Mouse (Mus musculus) layer of hippocampus, adult 8-10 months (tissue): ENCODE measurements around the gene Ggct. TPM values are rescaled to one million over a fixed set of nuclear protein-coding genes. Genes with fewer than 3 reads are reported as not detected.
"Not testable (repeated sequence)": the region's sequence is repeated elsewhere in the genome, so short reads cannot be mapped to it uniquely, and the experiment has no call there.

ENCODE experiments used
- DNase-seq, 2 experiments: peaks; one replicate each; pipeline ENCODE4 v3.0.0; 2022; ENCODE audit warnings: low spot score in 2 of 2
- total RNA-seq, 4 experiments: library from RNA; stranded (reverse); gene quantifications; 2 replicates each; pipeline ENCODE4 v1.2.4; 2022

The Ggct gene
- total RNA-seq, 4 experiments from 2014 or later: 30.2 to 38.7 (median 34.5) TPM

DNA sequence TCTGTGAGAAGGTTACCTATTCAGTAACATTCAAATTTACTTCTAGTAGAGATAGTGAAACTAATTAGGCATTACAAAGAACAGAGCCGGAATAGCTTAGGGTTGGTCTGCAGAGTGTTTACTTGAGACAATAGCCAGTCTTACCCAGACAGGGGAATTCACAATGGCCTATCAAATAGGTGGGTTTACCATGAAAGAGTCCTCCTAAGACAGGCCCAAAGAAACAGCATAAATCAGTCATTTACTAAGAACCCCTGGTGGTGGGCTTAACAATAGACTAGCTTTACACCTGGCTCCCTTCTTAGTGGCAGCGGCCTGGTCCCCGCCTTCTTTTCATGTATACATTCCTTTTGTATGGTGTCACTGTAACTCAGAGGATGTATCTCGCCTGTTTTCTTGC lies 39.4 kb downstream of the Ggct start:
- DNase-seq: not testable (repeated sequence)

DNA sequence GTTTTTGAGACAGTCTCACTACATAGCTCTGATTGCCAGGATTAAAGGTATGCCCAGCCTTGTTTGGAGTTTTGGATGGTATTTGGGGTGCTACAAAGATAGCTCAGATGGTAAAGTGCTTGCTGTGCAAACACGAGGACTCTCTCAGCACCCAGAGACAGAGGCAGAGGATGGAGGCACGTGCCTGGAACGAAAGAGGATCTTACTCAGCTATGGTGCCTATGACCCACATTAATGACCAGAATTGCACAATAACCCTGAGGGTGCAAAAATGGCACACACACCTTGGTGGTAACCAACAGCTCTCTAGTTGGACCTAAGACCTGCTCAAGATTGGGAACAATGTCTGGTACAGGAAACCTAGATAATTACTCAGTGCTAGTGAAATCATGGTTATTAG lies 40.2 kb downstream of the Ggct start:
- no peak for DNase-seq

DNA sequence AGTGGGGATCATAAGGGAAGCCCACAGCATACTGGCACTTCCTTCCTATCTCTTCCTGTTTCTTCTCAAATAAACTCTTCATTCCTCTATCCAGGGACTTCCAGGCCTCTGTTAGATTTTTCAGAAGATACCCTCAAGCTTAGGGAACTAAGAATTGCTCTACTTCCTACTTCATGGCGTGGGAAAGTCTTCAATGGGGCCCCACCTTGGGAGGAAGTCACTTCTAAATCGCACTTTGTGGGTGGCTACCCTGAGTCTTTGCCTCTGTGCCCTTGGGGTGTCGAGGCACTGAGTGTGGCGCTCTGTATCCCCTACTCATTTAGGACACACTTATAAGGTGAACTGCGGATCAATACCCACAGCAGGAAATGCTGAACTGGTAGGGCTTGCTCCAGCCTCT lies 44.1 kb downstream of the Ggct start:
- no peak for DNase-seq

DNA sequence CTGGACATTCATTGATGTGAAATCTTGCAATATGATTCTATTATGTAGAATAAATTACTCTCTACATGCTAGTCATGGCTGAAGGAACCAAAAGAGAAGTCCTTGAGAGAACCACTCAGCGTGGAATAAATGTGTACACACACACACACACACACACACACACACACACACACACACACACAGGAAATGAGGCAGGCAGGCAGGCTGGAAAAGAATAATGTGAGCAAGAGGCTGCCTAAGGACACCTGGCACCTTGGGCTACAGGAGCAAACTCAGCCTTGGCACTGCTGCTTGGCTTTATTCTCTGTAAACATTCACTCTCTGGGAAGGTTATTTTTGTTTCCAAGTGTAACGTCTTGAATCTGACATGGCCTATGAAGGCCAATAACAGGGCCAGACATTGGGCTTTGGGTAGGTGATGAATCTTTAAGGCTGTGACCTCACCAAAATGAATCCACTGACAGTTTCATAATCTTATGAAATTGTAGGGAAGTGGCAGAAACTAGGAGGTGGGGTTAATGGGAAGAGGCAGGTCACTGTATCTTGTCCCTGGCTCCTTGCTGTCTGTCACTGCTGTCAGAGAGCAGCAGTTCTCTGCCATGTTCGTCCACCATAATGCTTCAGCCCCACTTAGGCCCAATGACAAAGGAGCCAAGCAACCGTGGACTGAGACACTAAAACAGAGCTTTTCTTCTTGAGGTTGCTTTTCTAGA lies 46.4 kb downstream of the Ggct start:
- DNase-seq: no peak

DNA sequence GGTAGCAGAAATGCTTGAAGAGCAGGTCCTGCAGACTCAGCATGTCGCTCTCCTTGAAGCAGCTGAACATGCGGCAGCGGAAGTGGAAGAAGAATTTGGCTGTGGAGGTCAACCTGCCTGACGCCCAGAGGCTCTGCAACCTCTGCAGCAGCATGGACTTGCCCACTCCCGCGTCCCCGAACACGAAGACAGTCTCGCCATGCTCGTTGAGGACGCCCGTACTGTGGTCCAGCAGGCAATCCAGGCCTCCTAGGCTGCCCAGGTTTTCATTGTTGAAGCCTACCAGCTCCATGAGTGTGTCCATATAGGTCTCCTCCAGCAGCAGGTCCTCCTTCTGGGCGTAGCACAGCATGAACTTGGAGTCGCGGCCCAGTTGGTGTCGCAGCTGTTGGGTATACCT lies 48.2 kb downstream of the Ggct start:
- DNase-seq: no peak

DNA sequence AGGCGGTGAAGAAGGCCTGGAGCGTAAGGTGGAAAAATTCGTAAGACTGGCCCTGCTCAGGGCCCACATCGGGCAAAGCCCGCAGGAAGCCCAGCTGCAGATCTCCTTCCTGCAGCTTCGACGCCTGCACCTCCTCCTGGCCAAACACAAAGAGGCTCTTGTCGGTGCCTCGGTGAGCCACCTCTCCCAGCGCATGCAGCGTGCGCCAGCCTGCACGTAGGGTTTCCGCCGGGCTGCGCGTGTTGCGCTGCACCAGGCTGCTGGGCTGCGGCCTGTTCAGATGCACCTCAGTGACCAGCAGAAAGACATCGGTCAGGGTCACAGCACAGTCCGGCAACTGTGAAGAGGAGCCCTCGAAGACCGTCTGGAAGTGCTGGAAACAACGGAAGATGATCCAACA lies 49.0 kb downstream of the Ggct start:
- no peak for DNase-seq

DNA sequence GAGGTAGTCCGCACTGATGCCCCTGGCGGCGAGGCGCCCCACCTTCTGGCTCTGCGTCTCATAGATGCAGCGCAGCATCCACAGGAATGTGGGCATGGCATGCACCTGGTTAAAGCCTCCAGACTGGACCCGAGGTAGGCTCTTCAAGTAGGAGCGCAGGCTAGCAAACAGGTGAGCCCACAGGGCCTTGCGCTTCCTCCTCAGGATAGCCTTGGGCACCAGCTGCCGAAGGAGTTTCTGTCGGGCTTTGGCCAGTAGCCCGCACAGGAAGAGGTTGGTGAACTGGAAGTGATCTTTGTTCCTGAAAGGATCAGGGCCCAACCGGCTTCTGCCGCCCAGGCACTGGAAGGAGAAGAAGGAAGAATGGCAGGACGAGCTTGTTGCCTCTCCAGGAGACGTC lies 49.5 kb downstream of the Ggct start:
- DNase-seq: no peak

DNA sequence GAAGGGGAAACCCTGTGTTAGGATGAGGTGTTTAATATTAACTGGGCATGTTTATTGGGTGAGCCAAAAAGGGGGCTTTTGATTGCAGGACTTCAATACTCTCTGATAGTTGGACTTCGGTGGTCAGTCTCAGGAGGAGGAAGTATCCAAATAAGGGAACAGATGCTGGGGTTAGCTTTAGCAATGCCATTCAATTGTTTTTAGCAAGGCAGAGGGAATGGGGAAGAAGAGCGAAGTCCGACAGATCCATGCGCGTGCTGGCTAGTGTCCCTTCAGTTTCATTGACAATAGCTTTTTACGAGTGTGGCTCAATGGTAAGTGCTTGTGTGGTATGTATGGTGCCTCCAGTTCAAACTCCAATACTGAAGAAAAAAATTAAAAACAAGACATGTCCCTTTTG lies 51.6 kb downstream of the Ggct start:
- DNase-seq: no peak

DNA sequence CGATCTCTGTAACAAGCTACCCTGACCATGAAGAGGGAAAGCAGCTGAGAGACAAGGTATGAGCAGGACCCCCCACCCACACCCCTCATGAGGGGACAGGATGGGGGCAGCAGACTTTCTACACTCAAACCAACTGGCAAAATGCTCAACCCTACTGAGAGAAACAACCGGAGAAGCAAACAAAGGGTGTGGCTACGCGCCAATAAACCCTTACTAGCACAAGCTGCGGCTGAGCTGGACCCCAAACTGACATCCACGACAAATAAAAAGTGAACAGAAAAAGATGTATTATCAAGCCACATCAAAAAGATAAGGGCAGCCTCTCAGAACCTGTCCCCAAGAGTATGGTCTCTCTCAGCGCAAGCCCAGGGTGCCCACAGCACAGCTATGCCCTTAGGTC lies 52.6 kb downstream of the Ggct start:
- no peak for DNase-seq

DNA sequence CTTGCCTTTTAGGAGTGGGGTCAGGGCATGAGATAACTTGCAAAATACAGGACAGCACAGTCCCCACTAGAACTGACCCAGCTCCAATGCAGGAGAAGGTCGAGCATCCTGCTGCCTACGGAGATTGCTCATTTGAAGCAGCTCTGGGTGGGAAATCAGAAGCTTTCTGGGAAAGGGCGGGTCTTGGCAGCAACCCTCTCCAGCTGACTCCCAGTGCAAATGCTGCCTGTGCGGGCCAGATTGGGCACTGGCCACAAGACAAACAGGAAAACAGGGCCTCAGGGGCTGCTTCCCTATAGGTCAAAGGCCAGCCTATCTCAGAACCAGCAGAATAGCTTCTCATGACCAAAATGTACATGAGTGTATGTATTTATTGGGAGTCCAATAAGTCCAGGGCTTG lies 53.1 kb downstream of the Ggct start:
- DNase-seq: no peak

DNA sequence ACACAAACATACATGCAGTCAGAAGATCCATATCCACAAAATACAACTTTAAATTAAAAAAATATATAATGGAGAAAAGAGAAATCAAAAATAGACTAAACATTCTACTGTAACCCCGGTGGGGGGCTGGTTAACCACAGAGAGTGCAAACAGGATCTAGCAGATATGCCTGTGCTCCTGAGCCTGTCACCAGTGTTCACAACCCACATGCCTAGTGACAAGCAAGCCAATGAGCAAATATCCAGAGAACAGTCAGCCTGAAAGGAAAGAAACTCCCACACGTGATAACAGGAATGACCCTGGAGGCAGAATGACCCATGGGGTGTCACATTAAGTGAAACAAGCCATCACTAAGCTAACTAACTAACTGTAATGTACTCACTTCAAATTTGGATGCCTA lies 56.3 kb downstream of the Ggct start:
- no peak for DNase-seq

DNA sequence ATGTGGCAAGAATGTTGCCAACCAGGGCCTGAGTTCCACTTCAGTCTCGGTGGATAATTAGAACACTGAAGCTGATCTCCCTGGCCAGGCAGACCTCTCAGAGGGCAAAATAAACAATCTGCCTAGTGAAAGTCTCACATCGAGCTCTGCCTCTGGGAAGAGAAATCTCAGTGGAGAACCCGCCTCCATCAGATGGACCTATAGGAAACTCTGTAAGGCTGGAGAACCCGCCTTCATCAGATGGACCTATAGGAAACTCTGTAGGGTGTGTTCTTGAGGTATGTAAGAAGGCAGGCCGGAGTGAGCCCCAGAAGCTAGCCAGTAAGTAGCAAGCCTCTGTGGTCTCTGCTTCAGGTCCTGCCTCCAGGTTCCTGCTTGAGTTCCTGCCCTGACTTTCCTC lies 57.8 kb downstream of the Ggct start:
- no peak for DNase-seq

DNA sequence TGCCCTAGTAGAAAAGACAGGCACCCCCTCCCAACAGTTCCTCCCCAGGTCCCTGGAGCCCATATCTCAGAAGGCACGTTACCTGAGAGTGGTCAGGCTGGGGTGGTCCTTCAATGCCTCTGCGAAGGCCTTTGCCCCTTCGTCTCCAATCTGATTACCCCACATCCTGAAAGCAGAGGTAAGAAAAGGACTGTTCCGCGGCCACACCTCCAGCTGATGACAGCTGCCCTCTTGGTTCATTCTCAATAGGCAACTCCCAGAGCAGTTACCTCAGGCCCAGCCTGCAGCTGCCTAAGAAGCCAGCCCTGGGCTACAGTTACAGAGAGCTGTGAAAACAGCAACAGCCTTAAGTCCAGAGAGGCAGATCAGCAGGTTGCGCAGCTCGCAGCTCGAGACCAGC lies 58.4 kb downstream of the Ggct start:
- no peak for DNase-seq

DNA sequence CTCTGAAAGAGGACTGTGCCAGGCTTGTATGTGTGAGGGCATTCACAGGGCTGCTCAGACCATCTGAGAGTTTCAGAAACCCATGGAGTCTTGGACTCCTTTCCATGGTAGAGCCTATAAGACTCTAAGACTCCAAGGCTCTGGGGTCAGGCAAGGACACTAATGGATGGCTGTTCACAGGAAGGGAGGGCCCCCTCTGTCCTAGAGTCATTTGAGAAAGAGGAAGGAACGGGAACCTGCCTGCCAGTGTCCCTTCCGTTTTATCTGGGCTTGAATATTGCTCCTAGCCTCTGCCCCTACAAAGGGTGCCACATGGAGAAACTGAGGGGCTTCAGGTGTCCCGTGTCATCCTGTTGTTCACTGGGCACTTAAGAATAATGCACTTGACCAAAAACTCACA lies 58.9 kb downstream of the Ggct start:
- DNase-seq: no peak

DNA sequence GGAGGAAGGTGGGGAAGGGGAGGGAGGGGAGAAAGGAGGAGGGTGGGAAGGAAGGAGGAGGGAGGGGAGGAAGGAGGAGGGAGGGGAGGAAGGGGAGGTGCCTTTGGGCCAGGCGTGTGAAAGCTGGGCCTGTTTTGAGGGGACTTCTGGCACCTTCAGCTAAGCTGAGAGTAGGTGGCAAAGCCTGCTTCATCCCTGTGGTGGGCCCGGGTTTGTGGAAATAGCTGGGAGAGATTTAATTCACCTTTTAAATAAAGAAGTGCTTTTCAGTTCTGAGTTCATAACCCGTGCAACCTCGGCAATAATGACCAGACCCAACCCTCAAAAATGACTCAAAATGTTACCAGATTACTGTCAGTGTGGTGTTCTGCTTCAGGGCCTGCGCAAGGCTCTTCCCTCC lies 59.5 kb downstream of the Ggct start:
- no peak for DNase-seq

Other genes with a start within 250 kb of the Ggct start
- gene Znrf2, start 176.0 kb downstream of the Ggct start, total RNA-seq: 10 to 100 TPM; 20.1 to 33.5 (median 22.8) TPM
- gene Nod1, start 20.3 kb downstream of the Ggct start, total RNA-seq: 1 to 10 TPM; 4.7 to 7.6 (median 6.2) TPM
- 100 to 1,000 TPM; 125 to 137 (median 130) TPM for gene Gars, start 45.1 kb upstream of the Ggct start, total RNA-seq
- 1 to 10 TPM; 4.0 to 5.9 (median 5.3) TPM for gene Crhr2, start 140.1 kb upstream of the Ggct start, total RNA-seq
- gene Inmt, start 182.1 kb upstream of the Ggct start, total RNA-seq: 1 to 10 TPM; 1.2 to 6.0 (median 3.1) TPM
- 10 to 100 TPM; 11.9 to 13.8 (median 12.8) TPM for gene Mindy4, start 210.4 kb upstream of the Ggct start, total RNA-seq